Mouse (Mus musculus) heart, adult 2 months (tissue): ENCODE results near the gene 2700097O09Rik.

Experiments used
- EP300 ChIP-seq: fragments of 200-500 bp; IDR thresholded peaks from 2 replicates; pipeline ENCODE4 v1.6.1; 2011; ENCODE audit warnings: low read depth, low read length, control low read depth; ENCODE audit not compliant: insufficient read depth
- POLR2A ChIP-seq: fragments of 200-500 bp; IDR thresholded peaks from 2 replicates; pipeline ENCODE4 v1.6.1; 2011; ENCODE audit warnings: mild to moderate bottlenecking, low read depth, low read length, control low read depth; ENCODE audit not compliant: insufficient read depth

- TF ChIP-seq EP300 (no peak), POLR2A (no peak)
Observed at GRCm38 (mm10) chr12:55003843-55004242, 76.1 kb downstream of the 2700097O09Rik start.
